Mouse (Mus musculus) forebrain, embryonic 11.5 days (tissue): ENCODE results near the gene Cox6b1. TPM values are rescaled to one million over a fixed set of nuclear protein-coding genes. Genes with fewer than 3 reads are reported as not detected.

Source experiments
- microRNA-seq: library from miRNA; unstranded; fragments of <30 nt; microRNA quantifications from one replicate; pipeline ENCODE4, GENCODE M21; 2016; ENCODE audit not compliant: insufficient number of aligned reads
- polyA plus RNA-seq: library from polyadenylated mRNA; unstranded; fragments of >200 nt; fragmentation: Nextera tagmentation; extraction: Ambion mirVana; gene quantifications from 2 replicates; pipeline ENCODE4 v1.2.1, GENCODE M21; 2014

Gene Cox6b1
- polyA plus RNA-seq, 1 experiment from 2014 or later = 700 TPM

Small RNA genes lying within 50 kb of the gene (microRNA-seq; reads per million reads assigned to microRNA genes)
- not detected for gene Mir3569

Other genes starting within 250 kb of the Cox6b1 start
- gene Tyrobp, start 212.4 kb downstream of the Cox6b1 start, polyA plus RNA-seq = 9.6 and 15.2 TPM in 2 replicates
- gene Hcst, start 206.3 kb downstream of the Cox6b1 start, polyA plus RNA-seq = 1.0 TPM in 1 of 2 replicates, not detected in the other
- gene Nfkbid, start 204.4 kb downstream of the Cox6b1 start, polyA plus RNA-seq = 1.3 and 1.6 TPM in 2 replicates
- 99.2 and 108 TPM in 2 replicates for gene Aplp1, start 180.6 kb downstream of the Cox6b1 start, polyA plus RNA-seq
- 0.55 and 0.61 TPM in 2 replicates for gene Kirrel2, start 168.5 kb downstream of the Cox6b1 start, polyA plus RNA-seq
- gene Nphs1, start 167.8 kb downstream of the Cox6b1 start, polyA plus RNA-seq = 0.21 and 0.24 TPM in 2 replicates
- gene Prodh2, start 132.5 kb downstream of the Cox6b1 start, polyA plus RNA-seq = not detected in 2 replicates
- 66.0 and 72.7 TPM in 2 replicates for gene Arhgap33, start 91.1 kb downstream of the Cox6b1 start, polyA plus RNA-seq
- 5.5 and 7.4 TPM in 2 replicates for gene Hspb6, start 74.0 kb downstream of the Cox6b1 start, polyA plus RNA-seq
- 20.0 and 23.6 TPM in 2 replicates for gene Proser3, start 73.9 kb downstream of the Cox6b1 start, polyA plus RNA-seq
- gene Lin37, start 66.3 kb downstream of the Cox6b1 start, polyA plus RNA-seq = 45.7 and 50.2 TPM in 2 replicates
- 89.2 and 97.5 TPM in 2 replicates for gene U2af1l4, start 62.9 kb downstream of the Cox6b1 start, polyA plus RNA-seq
- gene Gm49396, start 62.8 kb downstream of the Cox6b1 start, polyA plus RNA-seq = 12.1 and 13.6 TPM in 2 replicates
- 96.1 and 99.3 TPM in 2 replicates for gene Psenen, start 62.5 kb downstream of the Cox6b1 start, polyA plus RNA-seq
- gene Igflr1, start 60.7 kb downstream of the Cox6b1 start, polyA plus RNA-seq = 4.7 and 6.0 TPM in 2 replicates
- gene Kmt2b, start 37.4 kb downstream of the Cox6b1 start, polyA plus RNA-seq = 14.3 TPM in 2 replicates
- 0.15 and 0.31 TPM in 2 replicates for gene Zbtb32, start 27.2 kb downstream of the Cox6b1 start, polyA plus RNA-seq
- gene Upk1a, start 13.3 kb downstream of the Cox6b1 start, polyA plus RNA-seq = 0.31 and 0.73 TPM in 2 replicates
- not detected in 2 replicates for gene Etv2, start 9.7 kb upstream of the Cox6b1 start, polyA plus RNA-seq
- 131 and 138 TPM in 2 replicates for gene Rbm42, start 24.2 kb upstream of the Cox6b1 start, polyA plus RNA-seq
- gene Haus5, start 38.8 kb upstream of the Cox6b1 start, polyA plus RNA-seq = 68.9 and 76.6 TPM in 2 replicates
- not detected in 2 replicates for gene Pmis2, start 45.5 kb upstream of the Cox6b1 start, polyA plus RNA-seq
- not detected in 2 replicates for gene 2200002J24Rik, start 72.8 kb upstream of the Cox6b1 start, polyA plus RNA-seq
- gene Atp4a, start 86.1 kb upstream of the Cox6b1 start, polyA plus RNA-seq = 0.72 and 1.7 TPM in 2 replicates
- gene Tmem147, start 103.4 kb upstream of the Cox6b1 start, polyA plus RNA-seq = 133 and 153 TPM in 2 replicates
- 0.33 and 1.5 TPM in 2 replicates for gene Gapdhs, start 117.5 kb upstream of the Cox6b1 start, polyA plus RNA-seq
- gene Sbsn, start 125.3 kb upstream of the Cox6b1 start, polyA plus RNA-seq = 0.27 and 1.8 TPM in 2 replicates
- not detected in 2 replicates for gene Dmkn, start 137.6 kb upstream of the Cox6b1 start, polyA plus RNA-seq
- not detected in 2 replicates for gene Krtdap, start 161.7 kb upstream of the Cox6b1 start, polyA plus RNA-seq
- gene Ffar2, start 197.6 kb upstream of the Cox6b1 start, polyA plus RNA-seq = not detected in 2 replicates
- gene Ffar3, start 230.0 kb upstream of the Cox6b1 start, polyA plus RNA-seq = not detected in 2 replicates
- not detected in 2 replicates for gene Ffar1, start 235.4 kb upstream of the Cox6b1 start, polyA plus RNA-seq